Mouse (Mus musculus): ENCODE measurements around the gene Tbc1d24. TPM values are rescaled to one million over a fixed set of nuclear protein-coding genes. Genes with fewer than 3 reads are reported as not detected.
A peak's percentile ranks its signal among the peaks of the same experiment; 100 is the strongest.

Tbc1d24 gene
- total RNA-seq, 1 experiment from 2014 or later: 1.0 TPM

- ATAC-seq (replicated peaks; ENCODE audit: insufficient number of reproducible peaks, low FRiP score, low TSS enrichment, poor library complexity, severe bottlenecking): no peak
These were observed 10.0 kb downstream of the Tbc1d24 start for GRCm38 (mm10) chr17:24195349-24195748.

- no peak for ATAC-seq (replicated peaks; ENCODE audit: insufficient number of reproducible peaks, low FRiP score, low TSS enrichment, poor library complexity, severe bottlenecking)
These were observed 11.6 kb downstream of the Tbc1d24 start for GRCm38 (mm10) chr17:24193769-24194168.

- ATAC-seq (replicated peaks; ENCODE audit: insufficient number of reproducible peaks, low FRiP score, low TSS enrichment, poor library complexity, severe bottlenecking): no peak
These were observed 12.1 kb downstream of the Tbc1d24 start for GRCm38 (mm10) chr17:24193268-24193667.

- ATAC-seq (replicated peaks; ENCODE audit: insufficient number of reproducible peaks, low FRiP score, low TSS enrichment, poor library complexity, severe bottlenecking): no peak
These were observed 12.5 kb downstream of the Tbc1d24 start for GRCm38 (mm10) chr17:24192848-24193247.

GRCm38 (mm10) chr17:24191481-24191880 is 13.9 kb downstream of the Tbc1d24 start:
- ATAC-seq (replicated peaks; ENCODE audit: insufficient number of reproducible peaks, low FRiP score, low TSS enrichment, poor library complexity, severe bottlenecking): no peak

- ATAC-seq (replicated peaks; ENCODE audit: insufficient number of reproducible peaks, low FRiP score, low TSS enrichment, poor library complexity, severe bottlenecking): no peak
These were observed 14.4 kb downstream of the Tbc1d24 start for GRCm38 (mm10) chr17:24190934-24191333.

GRCm38 (mm10) chr17:24174259-24174658 is 31.1 kb downstream of the Tbc1d24 start:
- ATAC-seq (replicated peaks; ENCODE audit: insufficient number of reproducible peaks, low FRiP score, low TSS enrichment, poor library complexity, severe bottlenecking): no peak

GRCm38 (mm10) chr17:24173423-24173822 is 31.9 kb downstream of the Tbc1d24 start:
- no peak for ATAC-seq (replicated peaks; ENCODE audit: insufficient number of reproducible peaks, low FRiP score, low TSS enrichment, poor library complexity, severe bottlenecking)

- peak; percentile 38 for ATAC-seq (replicated peaks; ENCODE audit: insufficient number of reproducible peaks, low FRiP score, low TSS enrichment, poor library complexity, severe bottlenecking)
These were observed 33.6 kb downstream of the Tbc1d24 start for GRCm38 (mm10) chr17:24171738-24172137.

- peak; percentile 48 for ATAC-seq (replicated peaks; ENCODE audit: insufficient number of reproducible peaks, low FRiP score, low TSS enrichment, poor library complexity, severe bottlenecking)
These were observed 34.6 kb downstream of the Tbc1d24 start for GRCm38 (mm10) chr17:24170729-24171128.

- no peak for ATAC-seq (replicated peaks; ENCODE audit: insufficient number of reproducible peaks, low FRiP score, low TSS enrichment, poor library complexity, severe bottlenecking)
These were observed 35.2 kb downstream of the Tbc1d24 start for GRCm38 (mm10) chr17:24170125-24170524.

GRCm38 (mm10) chr17:24169317-24170065 is 35.9 kb downstream of the Tbc1d24 start, which contains the start of gene Atp6v0c:
Gene Atp6v0c, minus strand, starts transcription at chr17:24169702.
- ATAC-seq (replicated peaks; ENCODE audit: insufficient number of reproducible peaks, low FRiP score, low TSS enrichment, poor library complexity, severe bottlenecking): peak; percentile 49

GRCm38 (mm10) chr17:24168590-24169277 is 36.6 kb downstream of the Tbc1d24 start:
- ATAC-seq (replicated peaks; ENCODE audit: insufficient number of reproducible peaks, low FRiP score, low TSS enrichment, poor library complexity, severe bottlenecking): 0 out of 2 replicates have a peak, but pooled peaks have one; percentile 5

- ATAC-seq (replicated peaks; ENCODE audit: insufficient number of reproducible peaks, low FRiP score, low TSS enrichment, poor library complexity, severe bottlenecking): no peak
These were observed 37.4 kb downstream of the Tbc1d24 start for GRCm38 (mm10) chr17:24167891-24168505.

- ATAC-seq (replicated peaks; ENCODE audit: insufficient number of reproducible peaks, low FRiP score, low TSS enrichment, poor library complexity, severe bottlenecking): no peak
These were observed 38.2 kb downstream of the Tbc1d24 start for GRCm38 (mm10) chr17:24167120-24167519.

GRCm38 (mm10) chr17:24164566-24165259 is 40.6 kb downstream of the Tbc1d24 start:
- ATAC-seq (replicated peaks; ENCODE audit: insufficient number of reproducible peaks, low FRiP score, low TSS enrichment, poor library complexity, severe bottlenecking): no peak

GRCm38 (mm10) chr17:24163176-24163962 is 42.0 kb downstream of the Tbc1d24 start, which contains the start of gene Amdhd2:
Gene Amdhd2, minus strand, starts transcription at chr17:24163766.
- ATAC-seq (replicated peaks; ENCODE audit: insufficient number of reproducible peaks, low FRiP score, low TSS enrichment, poor library complexity, severe bottlenecking): peak; percentile 73

- ATAC-seq (replicated peaks; ENCODE audit: insufficient number of reproducible peaks, low FRiP score, low TSS enrichment, poor library complexity, severe bottlenecking): no peak
These were observed 42.7 kb downstream of the Tbc1d24 start for GRCm38 (mm10) chr17:24162584-24163175.

Measured in monocyte, adult 5-6 weeks (primary cell).